Mouse (Mus musculus) lung, postnatal 36 days (tissue): ENCODE results near the gene Tab1.
A peak's percentile ranks its signal among the peaks of the same experiment; 100 is the strongest.

Experiments used
- DNase-seq: peaks from one replicate; pipeline ENCODE4 v3.0.0; 2022; ENCODE audit warnings: mixed read lengths

Gene Tab1

GRCm38 (mm10) chr15:80132993-80133586 lies at the start of gene Tab1:
Tab1 (plus strand) TSS chr15:80133127.
- peak; percentile 92 for DNase-seq

- peak; percentile 100 for DNase-seq
Measured at GRCm38 (mm10) chr15:80083276-80083731, 49.6 kb upstream of the Tab1 start.

- DNase-seq, result no peak
Measured at GRCm38 (mm10) chr15:80083740-80084139, 49.2 kb upstream of the Tab1 start.

GRCm38 (mm10) chr15:80087406-80088012 lies 45.4 kb upstream of the Tab1 start:
- DNase-seq, result peak; percentile 65

GRCm38 (mm10) chr15:80088637-80089036 lies 44.3 kb upstream of the Tab1 start:
- peak; percentile 99 for DNase-seq

- no peak for DNase-seq
Measured at GRCm38 (mm10) chr15:80090155-80090554, 42.8 kb upstream of the Tab1 start.

- no peak for DNase-seq
Measured at GRCm38 (mm10) chr15:80090741-80091120, 42.2 kb upstream of the Tab1 start.

- DNase-seq, result peak; percentile 73
Measured at GRCm38 (mm10) chr15:80091121-80091955, 41.6 kb upstream of the Tab1 start, which contains the start of the genes Syngr1 and Rpl3. Syngr1 (plus strand) TSS chr15:80091334. Rpl3 (minus strand) TSS chr15:80091868.

GRCm38 (mm10) chr15:80092041-80092441 lies 40.9 kb upstream of the Tab1 start:
- no peak for DNase-seq

- DNase-seq, result no peak
Measured at GRCm38 (mm10) chr15:80092599-80092998, 40.3 kb upstream of the Tab1 start.

GRCm38 (mm10) chr15:80094201-80094600 lies 38.7 kb upstream of the Tab1 start:
- DNase-seq, result no peak

- DNase-seq, result no peak
Measured at GRCm38 (mm10) chr15:80095596-80095995, 37.3 kb upstream of the Tab1 start.

GRCm38 (mm10) chr15:80096406-80096805 lies 36.5 kb upstream of the Tab1 start:
- DNase-seq, result no peak

- DNase-seq, result peak; percentile 53
Measured at GRCm38 (mm10) chr15:80096946-80097881, 35.7 kb upstream of the Tab1 start.

GRCm38 (mm10) chr15:80097999-80098461 lies 34.9 kb upstream of the Tab1 start:
- DNase-seq, result no peak

- DNase-seq, result no peak
Measured at GRCm38 (mm10) chr15:80098809-80099208, 34.1 kb upstream of the Tab1 start.

GRCm38 (mm10) chr15:80099477-80099876 lies 33.5 kb upstream of the Tab1 start:
- DNase-seq, result no peak

GRCm38 (mm10) chr15:80100196-80100595 lies 32.7 kb upstream of the Tab1 start:
- no peak for DNase-seq

- DNase-seq, result no peak
Measured at GRCm38 (mm10) chr15:80100871-80101270, 32.1 kb upstream of the Tab1 start.

- DNase-seq, result no peak
Measured at GRCm38 (mm10) chr15:80101503-80101902, 31.4 kb upstream of the Tab1 start.

- DNase-seq, result no peak
Measured at GRCm38 (mm10) chr15:80102495-80102894, 30.4 kb upstream of the Tab1 start.
